In the genomic region with DNA sequence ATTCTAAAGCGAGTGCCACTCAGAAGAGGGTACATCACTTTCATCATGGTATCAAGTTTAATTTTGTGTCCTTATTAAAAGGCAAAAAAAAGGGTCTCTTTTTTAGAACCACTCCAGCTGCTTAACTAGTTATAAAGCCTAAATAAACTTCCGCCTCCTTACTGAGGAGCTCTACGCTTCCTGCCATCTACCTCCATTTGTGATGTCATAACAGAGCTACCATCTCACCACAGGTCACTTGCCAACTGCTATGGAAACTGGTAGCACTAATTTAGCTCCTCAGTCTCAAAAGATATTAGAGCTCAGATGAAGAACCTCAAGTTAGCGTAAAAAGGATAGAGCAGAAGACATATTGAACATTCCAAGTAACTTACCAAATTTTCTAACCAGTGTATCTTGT, we compare ENCODE assay signal across 31 mouse cellular contexts. TPM values are rescaled to one million over a fixed set of nuclear protein-coding genes. Genes with fewer than 3 reads are reported as not detected.
A peak's percentile ranks its signal among the peaks of the same experiment; 100 is the strongest.
DNase-seq lines count a peak whose midpoint lies in the region; ATAC-seq lines count a peak whose summit lies in the region.
"Had no signal": no experiment of that assay in that cellular context is flagged by ENCODE, and none has a peak within 500 bp of the region (broad histone marks: within the 10 kb centered on the region; RNA-seq: fewer than 3 reads in every experiment).

No protein-coding gene starts in this region.

- peaks cover 34% of the 10 kb centered on the region for H3K36me3 ChIP-seq in liver, embryonic 13.5 days
- H3K36me3 ChIP-seq in liver, embryonic 12.5 days, result peaks cover 53% of the 10 kb centered on the region
- peaks cover 12% of the 10 kb centered on the region for H3K36me3 ChIP-seq in forebrain, embryonic 14.5 days (ENCODE audit: control insufficient read depth, insufficient read depth, low read length)

- H3K4me3 ChIP-seq in liver, embryonic 13.5 days (replicated peaks), result no peak overlapping the region
- no peak overlapping the region for H3K4me3 ChIP-seq in liver, embryonic 12.5 days
- H3K4me3 ChIP-seq in forebrain, embryonic 14.5 days (ENCODE audit: low read depth, low read length), result no peak overlapping the region
- H3K4me3 ChIP-seq: forebrain, embryonic 10.5 days; forebrain, embryonic 13.5 days; heart, adult 2 months; heart, embryonic 10.5 days; heart, embryonic 13.5 days had no signal

- H3K9me3 ChIP-seq in liver, embryonic 13.5 days (replicated peaks), result no peaks in the 10 kb centered on the region
- H3K9me3 ChIP-seq in liver, embryonic 12.5 days (replicated peaks), result no peaks in the 10 kb centered on the region
- no peaks in the 10 kb centered on the region for H3K9me3 ChIP-seq in forebrain, embryonic 14.5 days (replicated peaks; ENCODE audit: control insufficient read depth, low read length)
- H3K9me3 ChIP-seq: forebrain, embryonic 10.5 days; forebrain, embryonic 13.5 days; heart, embryonic 10.5 days; heart, embryonic 13.5 days had no signal

- DNase-seq in liver, embryonic 13.5 days, result no peak
- peak; percentile 27 for DNase-seq in CD4-positive helper T cell, adult 2 months (ENCODE audit: low read depth, low spot score)
- peak; percentile 13 for DNase-seq in T-cell, adult 2 months (ENCODE audit: low spot score)
- DNase-seq in cerebellum, postnatal 4 days (ENCODE audit: low spot score in 2 of 2), result no peak
- DNase-seq in forebrain, embryonic 14.5 days (ENCODE audit: low spot score), result no peak
- DNase-seq: adrenal gland, adult 2 months; adrenal gland, postnatal 14 days; cerebellum, adult 11 months; cerebellum, adult 2 months; cerebellum, adult 9-11 months; cerebellum, postnatal 25 days; embryo, embryonic 11 days; gastrocnemius, postnatal 10 days; gastrocnemius, postnatal 36 days; heart, adult 2 months; heart, postnatal 14 days; heart, postnatal 4 days had no signal

- H3K4me1 ChIP-seq in liver, embryonic 13.5 days (replicated peaks), result peaks cover 83% of the 10 kb centered on the region
- peaks cover 76% of the 10 kb centered on the region for H3K4me1 ChIP-seq in liver, embryonic 12.5 days
- no peaks in the 10 kb centered on the region for H3K4me1 ChIP-seq in forebrain, embryonic 14.5 days (ENCODE audit: control insufficient read depth, insufficient read depth, low read length)

- H3K27ac ChIP-seq in liver, embryonic 13.5 days, result peak overlapping the region; percentile 32
- no peak overlapping the region for H3K27ac ChIP-seq in liver, embryonic 12.5 days
- no peak overlapping the region for H3K27ac ChIP-seq in forebrain, embryonic 14.5 days (ENCODE audit: low read depth, low read length)
- H3K27ac ChIP-seq: forebrain, embryonic 10.5 days; forebrain, embryonic 13.5 days; heart, adult 2 months; heart, embryonic 10.5 days; heart, embryonic 13.5 days; hindbrain, embryonic 14.5 days; hindbrain, postnatal 0 days had no signal

- no peak overlapping the region for H3K4me2 ChIP-seq in liver, embryonic 13.5 days
- H3K4me2 ChIP-seq in liver, embryonic 12.5 days, result no peak overlapping the region
- no peak overlapping the region for H3K4me2 ChIP-seq in forebrain, embryonic 14.5 days (ENCODE audit: low read length)
- H3K4me2 ChIP-seq: forebrain, embryonic 13.5 days; heart, embryonic 13.5 days; hindbrain, embryonic 14.5 days had no signal

- H3K9ac ChIP-seq in liver, embryonic 13.5 days, result no peak overlapping the region
- H3K9ac ChIP-seq in liver, embryonic 12.5 days, result no peak overlapping the region
- H3K9ac ChIP-seq in forebrain, embryonic 14.5 days (ENCODE audit: low read length), result no peak overlapping the region
- H3K9ac ChIP-seq: forebrain, embryonic 13.5 days; heart, embryonic 13.5 days; hindbrain, embryonic 14.5 days had no signal

- WGBS in liver, embryonic 13.5 days (ENCODE audit: insufficient replicate concordance), result 92% methylated on average over 4 of the region's 4 CpGs
- WGBS in liver, embryonic 12.5 days (ENCODE audit: insufficient replicate concordance), result 91% methylated on average over 4 of the region's 4 CpGs
- 95% methylated on average over 4 of the region's 4 CpGs for WGBS in forebrain, embryonic 14.5 days

- no peaks in the 10 kb centered on the region for H3K27me3 ChIP-seq in liver, embryonic 13.5 days
- no peaks in the 10 kb centered on the region for H3K27me3 ChIP-seq in liver, embryonic 12.5 days (replicated peaks)
- H3K27me3 ChIP-seq in forebrain, embryonic 14.5 days (replicated peaks; ENCODE audit: control insufficient read depth, insufficient read depth, low read length), result no peaks in the 10 kb centered on the region
- H3K27me3 ChIP-seq: forebrain, embryonic 13.5 days; heart, embryonic 13.5 days had no signal

- ATAC-seq in liver, embryonic 13.5 days (ENCODE audit: low read depth), result no peak
- no peak for ATAC-seq in liver, embryonic 12.5 days
- no peak for ATAC-seq in forebrain, embryonic 14.5 days
- ATAC-seq: forebrain, embryonic 13.5 days; hindbrain, postnatal 0 days; intestine, postnatal 0 days had no signal

RNA-seq across cellular contexts. Expression of gene Gm5767, which starts 39.9 kb away (rescaled TPM):
- polyA plus RNA-seq in liver, embryonic 13.5 days (2015; fragmentation: Nextera tagmentation; extraction: Ambion mirVana), result not detected in 2 replicates
- polyA plus RNA-seq in liver, embryonic 12.5 days (2016; fragmentation: Nextera tagmentation; extraction: Ambion mirVana), result not detected in 2 replicates
- not detected in 2 replicates for polyA plus RNA-seq in forebrain, embryonic 14.5 days (2014; fragmentation: Nextera tagmentation; extraction: Ambion mirVana)
- polyA plus RNA-seq: cerebellum, adult 2 months; cortical plate, adult 2 months; embryonic facial prominence, embryonic 11.5 days; embryonic facial prominence, embryonic 14.5 days; forebrain, embryonic 13.5 days; heart, embryonic 10.5 days; heart, embryonic 13.5 days; heart, embryonic 16.5 days; hindbrain, embryonic 11.5 days; hindbrain, postnatal 0 days; intestine, embryonic 14.5 days had no signal

RNA-seq across cellular contexts. Expression of gene Carhsp1, which starts 48.5 kb away (rescaled TPM):
- polyA plus RNA-seq in liver, embryonic 13.5 days (2015; fragmentation: Nextera tagmentation; extraction: Ambion mirVana), result 62.4 and 67.1 TPM in 2 replicates
- 55.7 and 56.5 TPM in 2 replicates for polyA plus RNA-seq in liver, embryonic 12.5 days (2016; fragmentation: Nextera tagmentation; extraction: Ambion mirVana)
- 84.0 and 95.0 TPM in 2 replicates for polyA plus RNA-seq in forebrain, embryonic 14.5 days (2014; fragmentation: Nextera tagmentation; extraction: Ambion mirVana)

Comparison
In these comparisons a context has a peak if more than half of its experiments do, and no peak if none do; other contexts are left out.
1. DNase-seq: peak in CD4-positive helper T cell, adult 2 months (single experiment) and T-cell, adult 2 months (single experiment); none in liver, embryonic 13.5 days (single experiment), cerebellum, postnatal 4 days (0 of 2) and forebrain, embryonic 14.5 days (single experiment).